Mouse (Mus musculus) CH12.LX (cell line): Measurements from ENCODE around the gene Prss35. TPM values are rescaled to one million over a fixed set of nuclear protein-coding genes. Genes with fewer than 3 reads are reported as not detected.

Experiments used
- DNase-seq: peaks from one replicate; pipeline ENCODE4 v3.0.0-alpha.2; 2013; ENCODE audit errors: extremely low read depth
- H3K27ac ChIP-seq: 2 replicates; pipeline ENCODE4 v1.5.1; 2012; ENCODE audit warnings: low read depth, mild to moderate bottlenecking, control low read depth, moderate library complexity; ENCODE audit not compliant: insufficient read depth
- H3K27me3 ChIP-seq: replicated peaks from 2 replicates; pipeline ENCODE3; 2012; ENCODE audit warnings: inconsistent platforms
- H3K36me3 ChIP-seq, 2 experiments: replicated peaks in 1 of 2; 2 replicates each; pipeline versions ENCODE3 to v1.6.1; 2012; ENCODE audit warnings: inconsistent platforms in 1 of 2, low read length in 1 of 2, mild to moderate bottlenecking in 1 of 2, mixed read lengths in 1 of 2, moderate library complexity in 1 of 2; ENCODE audit not compliant: control insufficient read depth in 1 of 2, insufficient read depth in 1 of 2
- H3K4me1 ChIP-seq, 2 experiments: 2 replicates each; pipeline ENCODE4 v1.6.1; 2012; ENCODE audit warnings: inconsistent platforms in 1 of 2, moderate library complexity in 1 of 2; ENCODE audit not compliant: insufficient read depth in 2 of 2, control insufficient read depth in 1 of 2
- H3K4me2 ChIP-seq: 2 replicates; pipeline ENCODE4 v1.6.1; 2012; ENCODE audit warnings: low read depth, mild to moderate bottlenecking, control low read depth; ENCODE audit not compliant: poor library complexity, insufficient read depth, severe bottlenecking
- H3K4me3 ChIP-seq, 3 experiments: fragments of 150-350 bp in 1 of 3; sonication (generic) in 1 of 3; replicated peaks in 1 of 3; 2 replicates each; pipeline versions ENCODE3 to v1.5.1; 2011 to 2012; ENCODE audit warnings: low read depth in 2 of 3, low read length in 2 of 3, mild to moderate bottlenecking in 2 of 3, moderate library complexity in 2 of 3, control low read depth in 1 of 3, improper control_type of control experiment in 1 of 3, inconsistent platforms in 1 of 3, mixed read lengths in 1 of 3; ENCODE audit not compliant: poor library complexity in 1 of 3
- H3K79me2 ChIP-seq: replicated peaks from 2 replicates; pipeline ENCODE4 v1.6.1; 2012; ENCODE audit warnings: mild to moderate bottlenecking, moderate library complexity; ENCODE audit not compliant: control insufficient read depth, poor library complexity, insufficient read depth, severe bottlenecking; ENCODE audit errors: extremely low read depth
- H3K9ac ChIP-seq: 2 replicates; pipeline ENCODE4 v1.6.1; 2012; ENCODE audit warnings: low read depth, mild to moderate bottlenecking, control low read depth, moderate library complexity; ENCODE audit not compliant: insufficient read depth
- H3K9me3 ChIP-seq: replicated peaks from 2 replicates; pipeline ENCODE3; 2012; ENCODE audit warnings: low read length, inconsistent platforms, mixed read lengths
- BHLHE40 ChIP-seq: IDR thresholded peaks from 2 replicates; pipeline ENCODE4 v1.6.1; 2011; ENCODE audit warnings: mild to moderate bottlenecking, low read depth, low read length, improper control_type of control experiment
- CTCF ChIP-seq, 2 experiments: IDR thresholded peaks in 1 of 2; conservative IDR thresholded peaks in 1 of 2; 2 replicates each; pipeline ENCODE4 v1.5.1; 2011 to 2012; ENCODE audit warnings: low read depth in 2 of 2, low read length in 2 of 2, improper control_type of control experiment in 1 of 2, inconsistent platforms in 1 of 2, mild to moderate bottlenecking in 1 of 2, moderate library complexity in 1 of 2
- ELF1 ChIP-seq: IDR thresholded peaks from 2 replicates; pipeline ENCODE4 v1.6.1; 2014; ENCODE audit warnings: low read depth, mild to moderate bottlenecking, inconsistent platforms, low read length, improper control_type of control experiment
- EP300 ChIP-seq: IDR thresholded peaks from 2 replicates; pipeline ENCODE4 v1.6.1; 2011; ENCODE audit warnings: low read length, improper control_type of control experiment
- IRF4 ChIP-seq: IDR thresholded peaks from 2 replicates; pipeline ENCODE4 v1.6.1; 2014; ENCODE audit warnings: low read depth, mild to moderate bottlenecking, inconsistent platforms, low read length, improper control_type of control experiment
- JUND ChIP-seq: conservative IDR thresholded peaks from 2 replicates; pipeline ENCODE4 v1.6.1; 2011; ENCODE audit warnings: low read depth, low read length, improper control_type of control experiment
- MAFK ChIP-seq: IDR thresholded peaks from 2 replicates; pipeline ENCODE4 v1.6.1; 2011; ENCODE audit warnings: low read length, improper control_type of control experiment; ENCODE audit not compliant: insufficient replicate concordance
- MEF2A ChIP-seq: IDR thresholded peaks from 2 replicates; pipeline ENCODE4 v1.6.1; 2014; ENCODE audit warnings: low read depth, mild to moderate bottlenecking, inconsistent platforms, low read length, improper control_type of control experiment, borderline replicate concordance
- MXI1 ChIP-seq: IDR thresholded peaks from 2 replicates; pipeline ENCODE4 v1.6.1; 2011; ENCODE audit warnings: mild to moderate bottlenecking, low read depth, low read length, improper control_type of control experiment
- NELFE ChIP-seq: IDR thresholded peaks from 2 replicates; pipeline ENCODE4 v1.6.1; 2011; ENCODE audit warnings: low read depth, low read length, improper control_type of control experiment
- NRF1 ChIP-seq: IDR thresholded peaks from 2 replicates; pipeline ENCODE4 v1.6.1; 2014; ENCODE audit warnings: low read depth, mild to moderate bottlenecking, inconsistent platforms, low read length, improper control_type of control experiment, moderate library complexity
- PAX5 ChIP-seq: IDR thresholded peaks from 2 replicates; pipeline ENCODE4 v1.6.1; 2012; ENCODE audit warnings: low read length, inconsistent platforms, mixed read lengths
- POLR2AphosphoS2 ChIP-seq: IDR thresholded peaks from 2 replicates; pipeline ENCODE4 v1.6.1; 2011; ENCODE audit warnings: low read depth, low read length, improper control_type of control experiment
- RAD21 ChIP-seq: IDR thresholded peaks from 2 replicates; pipeline ENCODE4 v1.6.1; 2011; ENCODE audit warnings: low read depth, mild to moderate bottlenecking, low read length, improper control_type of control experiment, moderate library complexity
- RCOR1 ChIP-seq: conservative IDR thresholded peaks from 2 replicates; pipeline ENCODE4 v1.6.1; 2012; ENCODE audit warnings: low read depth, mild to moderate bottlenecking, inconsistent platforms, low read length, improper control_type of control experiment
- SIN3A ChIP-seq: IDR thresholded peaks from 2 replicates; pipeline ENCODE4 v1.6.1; 2012; ENCODE audit warnings: low read length, improper control_type of control experiment, inconsistent platforms
- TBP ChIP-seq: conservative IDR thresholded peaks from 2 replicates; pipeline ENCODE4 v1.6.1; 2011; ENCODE audit warnings: low read depth, low read length, improper control_type of control experiment
- UBTF ChIP-seq: IDR thresholded peaks from 2 replicates; pipeline ENCODE4 v1.6.1; 2012; ENCODE audit warnings: low read depth, mild to moderate bottlenecking, inconsistent platforms, low read length, improper control_type of control experiment, moderate library complexity
- ZKSCAN1 ChIP-seq: IDR thresholded peaks from 2 replicates; pipeline ENCODE4 v1.6.1; 2012; ENCODE audit warnings: low read depth, inconsistent platforms, low read length, improper control_type of control experiment, borderline replicate concordance
- ZMIZ1 ChIP-seq: IDR thresholded peaks from 2 replicates; pipeline ENCODE4 v1.6.1; 2012; ENCODE audit warnings: low read depth, mild to moderate bottlenecking, inconsistent platforms, low read length, improper control_type of control experiment
- ZNF384 ChIP-seq: IDR thresholded peaks from 2 replicates; pipeline ENCODE4 v1.6.1; 2012; ENCODE audit warnings: low read depth, low read length, improper control_type of control experiment, inconsistent platforms
- dilution Hi-C: fragments of 300-500 bp; cut with MboI; formaldehyde crosslinking; loops from 2 replicates; pipeline ENCODE4 v1.14.3; 2020; ENCODE audit warnings: low sequenced_read_pairs; ENCODE audit not compliant: extremely low pct_unique_long_range_greater_than_20kb, extremely low pct_ligation_motif_present
- in situ Hi-C: fragments of 300-500 bp; cut with MboI; formaldehyde crosslinking; loops from 3 replicates; pipeline ENCODE4 v1.14.3; 2019; ENCODE audit warnings: low sequenced_read_pairs, low pct_ligation_motif_present, low pct_unique_long_range_greater_than_20kb, mixed read lengths
- polyA plus RNA-seq: library from polyadenylated mRNA; unstranded; fragments of >175 nt; gene quantifications from 2 replicates; pipeline ENCODE4 v1.2.1, GENCODE M21; 2012; ENCODE audit warnings: low read depth; ENCODE audit not compliant: insufficient read length
- total RNA-seq, 2 experiments: library from RNA; depleted of rRNA; stranded (reverse); fragments of 300-350 nt in 1 of 2; fragments of >200 nt in 1 of 2; gene quantifications; 2 replicates each; pipeline ENCODE4 v1.2.3; 2012 to 2014

Prss35 gene
- total and polyA plus RNA-seq, 3 experiments: not detected

GRCm38 (mm10) chr9:86708921-86709320, 34.5 kb upstream of the Prss35 start:
- dilution Hi-C loops: no loop called here
- no peak overlapping the region for H3K9ac ChIP-seq
- H3K27ac ChIP-seq: no peak overlapping the region
- no peak overlapping the region for H3K4me2 ChIP-seq
- H3K36me3 ChIP-seq: no peaks in the 10 kb centered on the region
- no peaks in the 10 kb centered on the region for H3K27me3 ChIP-seq
- H3K9me3 ChIP-seq: no peaks in the 10 kb centered on the region
- TF ChIP-seq PAX5 (no peak), ELF1 (no peak), MXI1 (no peak), RCOR1 (no peak), MEF2A (no peak), NRF1 (no peak), ZMIZ1 (no peak)
- H3K4me3 ChIP-seq: no peak overlapping the region
- no peaks in the 10 kb centered on the region; a peak in 1 of 4 replicates for H3K4me1 ChIP-seq
- H3K79me2 ChIP-seq: no peaks in the 10 kb centered on the region
- in situ Hi-C loops: no loop called here
- DNase-seq: no peak

- DNase-seq: no peak
- Histone ChIP-seq H3K36me3 (no peaks in the 10 kb centered on the region), H3K4me1 (no peaks in the 10 kb centered on the region; a peak in 1 of 4 replicates), H3K27ac (no peak overlapping the region), H3K4me3 (no peak overlapping the region), H3K4me2 (no peak overlapping the region), H3K79me2 (no peaks in the 10 kb centered on the region), H3K9ac (no peak overlapping the region), H3K27me3 (no peaks in the 10 kb centered on the region), H3K9me3 (no peaks in the 10 kb centered on the region)
- in situ Hi-C loops (no loop called here), dilution Hi-C loops (no loop called here)
- TF ChIP-seq UBTF: no peak
- no peak for TF ChIP-seq ZNF384
- TF ChIP-seq EP300: no peak
- no peak for TF ChIP-seq NRF1
- TF ChIP-seq NELFE: no peak
- no peak for TF ChIP-seq ELF1
- TF ChIP-seq SIN3A: no peak
- TF ChIP-seq MEF2A: no peak
- no peak for TF ChIP-seq TBP
- no peak for TF ChIP-seq BHLHE40
- TF ChIP-seq IRF4: no peak
- no peak for TF ChIP-seq MAFK
- no peak for TF ChIP-seq ZKSCAN1
- TF ChIP-seq JUND: no peak
- no peak for TF ChIP-seq POLR2AphosphoS2
- TF ChIP-seq RAD21: no peak
- no peak for TF ChIP-seq CTCF (conservative IDR thresholded peaks at IDR 0.05 in 1 of 2, IDR thresholded peaks at IDR 0.05 in 1 of 2; ENCODE audit: low read depth in 2 of 2, low read length in 2 of 2)
Observed at GRCm38 (mm10) chr9:86710091-86710634, 33.3 kb upstream of the Prss35 start.
